Mouse (Mus musculus) layer of hippocampus, adult 18-20 months (tissue): Measurements from ENCODE around the gene Gm15023. TPM values are rescaled to one million over a fixed set of nuclear protein-coding genes. Genes with fewer than 3 reads are reported as not detected.
"Not testable (repeated sequence)": the region's sequence is repeated elsewhere in the genome, so short reads cannot be mapped to it uniquely, and the experiment has no call there.

Experiments used
- DNase-seq, 2 experiments: peaks; one replicate each; pipeline ENCODE4 v3.0.0; 2022; ENCODE audit warnings: low spot score in 2 of 2
- long read RNA-seq: library from polyadenylated mRNA; stranded (forward); transcript quantifications from one replicate; pipeline ENCODE4 v2.0.0, GENCODE M21; 2021
- total RNA-seq, 2 experiments: library from RNA; stranded (reverse); gene quantifications; 2 replicates each; pipeline ENCODE4 v1.2.3; 2021

Gene Gm15023
- total RNA-seq, result not detected
- long read RNA-seq, result 0 reads

- DNase-seq, result not testable (repeated sequence)
Observed at GRCm38 (mm10) chrX:135177532-135177931, at the start of gene Gm15023. TSS of gene Gm15023 (minus strand) at chrX:135177632.

- peak; percentile 10 to 40 for DNase-seq
Observed at GRCm38 (mm10) chrX:135210436-135211221, 33.2 kb upstream of the Gm15023 start, which contains the start of gene Tceal6. TSS of gene Tceal6 (minus strand) at chrX:135210687.

- DNase-seq, result peak in 1 of 2 experiments; percentile 16
Observed at GRCm38 (mm10) chrX:135209773-135210435, 32.5 kb upstream of the Gm15023 start.

GRCm38 (mm10) chrX:135189924-135190323, 12.5 kb upstream of the Gm15023 start:
- DNase-seq, result not testable (repeated sequence)

GRCm38 (mm10) chrX:135188661-135189060, 11.2 kb upstream of the Gm15023 start:
- DNase-seq, result not testable (repeated sequence)

Other genes starting within 250 kb of the Gm15023 start
- gene Nxf2, start 212.9 kb downstream of the Gm15023 start, total RNA-seq, result not detected
- gene Zmat1, start 168.4 kb downstream of the Gm15023 start, total RNA-seq, result 10 to 100 TPM in 1 of 2 experiments, 1 to 10 TPM in 1; 9.6 to 11.2 TPM
- gene Tceal6, start 33.1 kb upstream of the Gm15023 start, total RNA-seq, result 100 to 1,000 TPM in 1 of 2 experiments, 10 to 100 TPM in 1; 96.0 to 126 TPM
- not detected for gene Pramel3, start 124.7 kb upstream of the Gm15023 start, total RNA-seq
- not detected for gene Gm5128, start 195.7 kb upstream of the Gm15023 start, total RNA-seq